Mouse (Mus musculus) cerebellum, adult 9-11 months (tissue): ENCODE data around the gene Fam227a.
"Not testable (repeated sequence)": the region's sequence is repeated elsewhere in the genome, so short reads cannot be mapped to it uniquely, and the experiment has no call there.

Experiments
- DNase-seq: peaks from one replicate; pipeline ENCODE4 v3.0.0; 2022

The Fam227a gene

DNA sequence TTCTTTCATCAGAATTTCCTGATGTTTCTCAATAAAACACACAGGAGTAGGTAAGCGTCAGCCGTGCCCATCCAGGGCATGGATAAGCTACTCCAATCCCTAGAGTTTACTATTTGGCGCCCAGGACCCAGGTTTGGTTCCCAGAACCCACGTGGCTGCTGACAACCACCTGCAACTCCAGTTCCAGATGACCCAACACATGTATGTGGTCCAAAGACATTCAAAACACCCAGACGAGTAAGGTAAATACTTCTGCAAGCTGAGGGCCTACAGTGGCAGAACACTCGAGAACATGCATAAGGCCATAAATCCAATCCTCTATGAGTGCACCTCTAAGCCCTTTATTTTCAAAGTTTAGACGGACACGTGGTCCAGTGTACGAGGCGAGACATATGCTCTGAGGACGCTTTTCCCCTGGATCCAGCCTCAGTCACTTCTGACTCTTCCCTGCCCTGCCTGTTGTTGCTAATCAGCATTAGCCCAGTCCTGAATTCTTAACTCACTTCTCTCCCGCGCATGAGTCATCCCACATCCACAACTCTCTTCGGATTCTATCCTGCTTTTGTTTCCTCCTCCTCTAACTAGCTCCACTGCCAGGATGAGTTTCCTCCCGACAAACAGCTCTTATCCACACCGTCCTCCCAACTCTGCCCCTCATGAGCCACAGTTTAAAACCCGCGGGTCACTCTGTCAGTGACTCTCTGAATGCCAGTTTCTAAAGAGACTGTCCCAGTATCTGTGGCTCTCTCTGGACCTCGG lies 25.1 kb upstream of the Fam227a start:
- DNase-seq = no peak

DNA sequence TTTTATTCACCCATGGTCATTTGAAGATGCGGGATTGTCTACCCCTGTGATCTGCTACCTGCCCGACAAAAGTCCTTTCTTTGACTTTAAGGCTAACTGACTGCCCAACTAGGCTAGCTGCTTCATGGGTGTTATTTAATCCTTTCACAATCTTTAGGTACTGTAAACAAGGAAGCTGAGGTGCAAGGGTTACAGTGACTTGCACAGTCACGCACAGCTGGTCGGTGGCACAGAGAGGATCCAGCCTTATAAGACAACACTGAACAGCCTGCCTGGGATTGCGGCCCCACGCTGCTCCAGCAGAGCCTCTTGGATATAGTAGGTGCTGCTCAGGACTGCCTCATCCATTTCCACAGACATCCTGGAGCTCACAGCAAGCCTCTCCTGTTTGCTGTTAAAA lies 24.4 kb upstream of the Fam227a start:
- DNase-seq = no peak

DNA sequence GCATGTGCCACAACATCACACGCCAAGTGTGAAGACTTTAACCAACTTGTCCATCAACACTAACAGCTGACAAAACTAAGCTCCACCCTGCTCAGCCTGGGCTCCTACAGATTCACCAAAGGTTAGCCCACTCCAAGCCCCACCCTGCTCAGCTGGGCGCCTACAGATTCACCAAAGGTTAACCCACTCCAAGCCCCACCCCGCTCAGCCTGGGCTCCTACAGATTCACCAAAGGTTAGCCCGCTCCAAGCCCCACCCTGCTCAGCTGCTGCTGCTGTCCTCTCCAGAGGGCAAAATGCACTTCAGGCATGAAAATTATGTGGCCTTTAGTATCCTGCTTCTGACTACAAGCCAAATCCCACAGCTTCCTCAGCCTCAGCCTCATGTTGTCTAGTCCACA lies 23.2 kb upstream of the Fam227a start:
- DNase-seq = peak; percentile 21

- DNase-seq = no peak
These were observed 19.2 kb upstream of the Fam227a start for GRCm38 (mm10) chr15:79677936-79678335.

DNA sequence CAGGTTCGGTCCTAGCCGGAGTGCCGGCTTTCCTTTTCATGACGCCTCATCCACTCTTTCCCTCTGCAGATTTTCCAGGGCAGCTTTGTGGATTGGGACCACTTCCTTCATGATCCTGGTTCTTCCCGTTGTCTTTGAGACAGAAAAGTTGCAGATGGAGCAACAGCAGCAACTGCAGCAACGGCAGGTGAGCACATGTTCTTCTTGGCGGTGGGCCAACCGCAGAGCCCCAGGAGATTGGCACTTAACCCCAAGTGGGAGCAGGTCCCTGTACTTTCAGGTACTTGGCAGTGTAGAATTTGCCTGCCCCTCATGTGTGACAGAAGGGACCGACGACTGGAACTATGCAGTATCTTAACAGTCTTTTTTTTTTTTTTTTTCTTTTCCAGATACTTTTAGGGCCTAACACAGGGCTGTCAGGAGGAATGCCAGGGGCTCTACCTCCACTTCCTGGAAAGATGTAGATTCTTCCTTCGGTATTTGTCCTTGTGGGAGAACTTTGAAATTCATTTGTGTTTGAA lies 13.1 kb upstream of the Fam227a start:
- DNase-seq = not testable (repeated sequence)

GRCm38 (mm10) chr15:79670972-79671299 lies 12.2 kb upstream of the Fam227a start:
- no peak for DNase-seq

GRCm38 (mm10) chr15:79670249-79670971 lies 11.7 kb upstream of the Fam227a start, which contains the start of gene Tomm22:
Tomm22 (plus strand) TSS chr15:79670861.
- peak; percentile 90 for DNase-seq

DNA sequence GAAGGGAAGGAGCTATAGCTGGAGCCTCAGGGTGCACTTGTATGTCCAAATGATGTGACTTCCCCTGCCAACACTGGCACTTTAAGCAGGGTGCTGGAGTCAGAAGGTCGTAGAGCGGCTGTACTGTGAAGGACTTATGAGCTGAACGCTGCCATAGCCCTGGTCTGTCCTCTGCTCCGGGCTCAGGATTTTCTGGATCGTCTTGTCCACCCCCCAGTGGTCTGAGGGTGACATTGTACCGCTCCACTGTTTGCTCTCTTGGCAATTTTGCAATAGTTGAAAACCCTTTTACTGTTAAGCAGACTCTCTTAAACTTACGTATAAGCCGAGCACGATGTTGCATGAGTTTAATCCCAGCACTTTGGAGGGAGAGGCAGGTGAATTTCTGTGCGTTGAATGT lies 10.4 kb upstream of the Fam227a start:
- DNase-seq = no peak

GRCm38 (mm10) chr15:79664666-79665065 lies 5.9 kb upstream of the Fam227a start:
- DNase-seq = no peak

- no peak for DNase-seq
These were observed 3.1 kb upstream of the Fam227a start for GRCm38 (mm10) chr15:79661852-79662251.

DNA sequence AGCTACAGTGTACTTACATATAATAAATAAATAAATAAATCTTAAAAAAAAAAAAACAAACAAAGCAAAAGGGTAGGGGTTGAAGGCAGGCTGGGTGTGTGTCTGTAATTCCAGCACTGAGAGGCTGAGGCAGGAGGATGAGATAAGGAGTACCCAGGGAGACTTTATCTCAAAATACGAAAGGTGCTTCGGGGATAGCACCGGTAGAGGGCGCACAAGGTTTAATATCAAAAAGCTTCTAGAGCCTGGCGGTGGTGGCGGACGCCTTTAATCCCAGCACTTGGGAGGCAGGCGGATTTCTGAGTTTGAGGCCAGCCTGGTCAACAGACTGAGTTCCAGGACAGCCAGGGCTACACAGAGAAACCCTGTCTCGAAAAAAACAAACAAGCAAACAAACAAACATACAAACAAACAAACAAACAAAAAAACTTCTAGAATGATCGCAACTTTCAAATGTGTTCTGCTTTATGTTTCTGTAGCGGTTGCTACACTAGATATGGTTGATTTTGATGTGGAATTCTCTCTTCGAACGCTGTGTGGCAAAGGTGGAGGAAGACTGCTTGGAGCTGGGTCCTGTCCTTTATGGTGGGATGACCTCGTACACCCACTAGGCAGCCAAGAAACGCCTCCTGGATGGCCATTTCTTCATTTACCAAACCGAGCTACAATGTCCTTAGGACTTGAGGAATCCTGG lies 772 bp downstream of the Fam227a start:
- peak; percentile 83 for DNase-seq

DNA sequence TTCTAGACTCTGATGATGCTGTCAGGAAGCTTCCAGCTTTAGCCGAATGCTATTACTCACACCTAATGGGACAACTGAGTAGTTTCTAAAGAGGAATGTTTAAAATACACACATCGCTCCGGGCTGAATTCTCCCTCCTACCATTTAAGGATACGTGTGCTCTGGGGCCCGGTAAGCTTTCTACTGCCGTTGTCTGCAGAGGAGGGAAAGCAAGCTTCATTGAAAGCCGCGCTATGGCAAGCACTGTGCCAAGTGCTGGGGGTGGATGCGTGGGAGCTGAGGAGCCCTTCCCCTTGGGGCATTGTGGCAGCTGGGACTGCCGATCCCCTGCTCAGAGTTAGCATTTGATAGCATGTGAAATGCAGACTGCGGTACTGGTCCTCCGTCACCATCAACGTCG lies 2.3 kb downstream of the Fam227a start:
- DNase-seq = no peak

DNA sequence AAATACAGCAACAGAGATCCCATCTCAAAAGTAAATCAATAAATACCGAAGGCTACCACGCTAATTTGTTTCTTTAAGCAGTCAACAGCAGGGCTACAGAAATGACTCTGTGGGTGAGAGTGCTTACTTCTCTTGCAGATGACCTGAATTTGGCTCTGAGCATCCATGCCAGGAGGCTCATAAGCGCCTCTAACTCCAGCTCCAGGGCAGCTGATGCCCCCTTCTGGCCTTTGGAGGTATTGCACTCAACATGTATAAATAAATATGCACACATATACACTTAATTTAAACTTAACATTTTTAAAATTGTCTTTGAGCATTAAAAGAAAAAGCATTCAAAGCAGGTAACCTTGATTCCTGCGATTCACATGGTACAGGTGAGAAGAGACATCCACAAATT lies 7.3 kb downstream of the Fam227a start:
- DNase-seq = no peak

- peak; percentile 16 for DNase-seq
These were observed 8.2 kb downstream of the Fam227a start for GRCm38 (mm10) chr15:79650569-79650968.

- no peak for DNase-seq
These were observed 10.6 kb downstream of the Fam227a start for GRCm38 (mm10) chr15:79648130-79648529.

DNA sequence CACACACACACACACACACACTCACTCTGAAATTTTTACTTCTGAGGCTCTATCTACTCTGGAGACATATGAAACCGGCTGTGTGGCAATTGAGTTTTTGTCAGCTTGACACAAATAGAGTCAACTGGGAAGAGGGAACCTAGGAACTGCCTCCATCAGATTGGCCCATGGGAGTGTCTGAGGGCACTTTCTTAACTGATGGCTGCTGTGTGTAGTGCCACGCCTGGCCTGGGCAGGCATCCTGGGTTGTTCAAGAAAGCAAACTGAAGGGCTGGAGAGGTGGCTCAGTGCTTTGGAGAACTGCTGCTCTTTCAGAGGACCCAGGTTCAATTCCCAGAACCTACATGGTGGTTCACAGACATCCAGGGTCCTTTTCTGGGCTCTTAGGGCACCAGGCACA lies 13.3 kb downstream of the Fam227a start:
- no peak for DNase-seq

GRCm38 (mm10) chr15:79641135-79641817 lies 17.5 kb downstream of the Fam227a start:
- DNase-seq = no peak

- DNase-seq = no peak
These were observed 28.3 kb downstream of the Fam227a start for GRCm38 (mm10) chr15:79630471-79630870.

- DNase-seq = no peak
These were observed 38.9 kb downstream of the Fam227a start for GRCm38 (mm10) chr15:79619770-79620414.

DNA sequence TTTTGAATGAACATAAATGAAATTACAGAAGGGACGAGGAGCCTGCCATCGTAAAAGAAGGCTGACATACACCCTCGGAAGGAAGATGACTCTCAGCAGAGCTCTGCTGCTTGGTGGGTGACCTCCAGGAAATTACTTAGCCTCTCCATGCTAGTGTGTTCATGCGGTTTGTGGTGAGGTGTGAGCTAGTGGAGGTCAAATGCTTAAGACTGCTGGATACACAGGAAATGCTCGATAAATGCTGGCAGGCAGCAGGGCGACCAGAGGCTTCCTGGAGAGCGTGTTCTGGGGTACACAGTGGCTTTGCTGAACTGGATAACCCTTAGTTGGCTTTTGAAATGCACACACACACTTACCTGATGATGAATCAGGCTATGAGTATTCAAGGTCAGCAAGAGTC lies 40.3 kb downstream of the Fam227a start:
- no peak for DNase-seq

DNA sequence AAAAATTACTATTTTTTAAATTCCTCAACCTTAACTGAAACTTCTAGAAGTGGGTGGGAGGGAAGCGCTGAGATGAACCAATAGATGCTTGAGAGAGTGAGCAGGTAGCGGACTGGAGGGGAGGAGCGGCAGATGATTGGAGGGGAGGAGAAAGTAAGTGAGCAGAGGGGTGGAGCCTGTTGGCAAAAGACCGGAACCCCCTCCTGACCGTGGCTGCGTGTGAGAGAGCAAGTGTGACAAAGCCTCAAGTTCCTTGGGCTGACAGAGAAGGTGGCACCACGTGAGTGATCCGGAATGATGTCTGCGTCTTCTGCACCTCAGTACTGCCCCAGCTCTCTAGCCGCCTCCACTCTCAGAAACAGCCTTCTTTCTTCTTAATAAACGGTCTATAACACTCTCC lies 41.6 kb downstream of the Fam227a start:
- DNase-seq = no peak

- no peak for DNase-seq
These were observed 42.0 kb downstream of the Fam227a start for GRCm38 (mm10) chr15:79616729-79617128.

GRCm38 (mm10) chr15:79615501-79615900 lies 43.3 kb downstream of the Fam227a start:
- DNase-seq = no peak
